Mouse (Mus musculus): ENCODE measurements at regions not wholly inside any gene's neighbourhood (a gene's known extent, or its start where the extent isn't known, plus 50 kb on each side); places are given as distances from the start of the nearest gene placed in this dataset.

DNA sequence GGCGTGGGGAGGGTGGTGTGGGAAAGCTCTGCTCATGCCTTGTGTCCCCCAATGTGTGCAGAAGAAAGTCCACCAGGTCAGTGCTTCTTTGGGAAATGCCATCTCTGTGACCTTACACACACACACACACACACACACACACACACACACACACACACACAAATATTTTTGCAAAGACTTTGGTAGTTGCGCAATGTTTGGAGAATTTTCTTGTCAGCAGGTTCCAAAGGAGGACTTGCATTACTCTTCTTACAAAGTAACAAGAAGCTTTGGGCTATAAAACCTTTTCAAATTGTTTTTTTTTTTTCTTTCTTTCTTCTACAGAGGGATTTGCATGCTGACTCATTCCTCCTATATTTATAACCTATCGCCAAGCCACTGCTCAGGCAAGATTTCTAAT, 59.1 kb upstream of the Npvf start:
- DNase-seq (ENCODE audit: extremely low read depth, low read depth) = no peak

DNA sequence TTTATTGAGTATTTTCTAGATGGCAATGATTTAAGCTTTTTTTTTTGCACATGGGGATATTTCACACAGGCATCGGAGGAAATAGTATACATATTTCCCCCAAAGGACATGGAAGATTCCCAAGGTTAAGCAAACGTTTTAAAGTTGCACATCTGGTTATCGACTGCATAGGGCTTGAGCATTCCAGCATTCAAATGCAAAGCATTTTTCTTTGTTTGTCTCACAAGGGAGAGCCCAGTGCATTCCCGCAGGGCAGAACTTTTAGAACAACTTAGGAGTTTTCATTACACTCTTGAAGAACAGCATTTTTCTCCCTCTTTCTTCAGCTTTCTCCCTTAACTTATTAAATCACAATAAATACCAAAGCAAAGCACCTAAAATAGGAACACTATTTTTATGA, 64.4 kb upstream of the Npvf start:
- no peak for DNase-seq (ENCODE audit: extremely low read depth, low read depth)

DNA sequence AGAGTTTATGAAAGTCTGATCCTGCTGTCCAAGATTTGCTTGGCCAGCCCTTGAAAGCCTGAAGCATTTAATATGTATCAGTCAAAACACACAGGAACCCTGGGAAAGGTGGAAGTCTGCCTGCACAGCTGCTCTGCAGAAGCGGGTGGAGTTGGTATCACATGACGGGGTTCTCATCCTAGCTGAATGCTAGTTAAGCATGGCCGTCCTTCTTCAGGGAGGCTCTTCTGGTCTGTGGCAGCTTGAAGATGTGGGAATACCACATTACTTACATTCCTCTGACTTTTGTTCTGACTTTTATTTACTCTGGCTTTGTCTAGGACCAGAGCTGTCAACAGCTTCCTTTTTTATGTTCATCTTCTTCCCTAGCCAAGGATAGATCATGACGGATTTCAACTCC, 66.1 kb upstream of the Npvf start:
- no peak for DNase-seq (ENCODE audit: extremely low read depth, low read depth)

DNA sequence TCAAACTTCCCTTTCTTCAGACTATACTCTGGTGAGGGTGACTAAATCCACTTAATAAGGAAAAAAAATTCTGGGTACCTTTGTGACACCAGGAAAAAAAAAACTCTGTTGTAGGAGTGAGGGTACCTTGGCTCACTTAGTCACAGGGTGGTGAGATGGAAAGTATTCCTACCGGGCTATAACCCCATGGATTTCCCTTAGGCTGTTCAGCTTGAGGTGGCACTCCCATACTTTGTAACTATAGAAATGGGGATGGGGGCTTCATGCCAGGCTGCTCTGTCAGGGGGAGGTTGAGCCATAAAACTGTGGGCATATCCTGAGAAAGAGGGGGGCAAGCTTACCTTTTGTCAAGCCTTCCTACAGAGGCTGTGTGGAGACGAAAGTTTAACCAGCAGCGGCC, 71.4 kb upstream of the Npvf start:
- no peak for DNase-seq (ENCODE audit: extremely low read depth, low read depth)

DNA sequence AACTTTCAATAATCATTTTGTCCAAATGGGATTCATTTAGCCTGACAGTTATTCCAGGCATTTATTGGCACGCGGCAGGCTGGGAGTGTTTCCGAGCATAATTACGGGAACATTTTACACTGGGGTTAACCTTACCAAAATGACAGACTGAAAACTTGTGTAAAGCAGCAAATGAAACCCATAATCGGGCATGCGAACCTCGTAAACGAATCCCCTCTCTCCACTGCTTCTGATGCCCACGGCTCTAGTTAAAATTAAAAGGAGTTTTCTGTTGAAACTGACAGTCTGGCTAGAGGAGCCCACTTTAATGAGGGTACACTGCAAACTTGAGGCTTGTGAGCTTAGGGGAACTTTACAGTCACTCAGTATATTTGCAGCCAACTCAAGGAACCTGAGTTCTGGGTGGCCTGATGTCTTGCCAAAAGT, 71.9 kb upstream of the Npvf start:
- DNase-seq (ENCODE audit: extremely low read depth, low read depth) = no peak

DNA sequence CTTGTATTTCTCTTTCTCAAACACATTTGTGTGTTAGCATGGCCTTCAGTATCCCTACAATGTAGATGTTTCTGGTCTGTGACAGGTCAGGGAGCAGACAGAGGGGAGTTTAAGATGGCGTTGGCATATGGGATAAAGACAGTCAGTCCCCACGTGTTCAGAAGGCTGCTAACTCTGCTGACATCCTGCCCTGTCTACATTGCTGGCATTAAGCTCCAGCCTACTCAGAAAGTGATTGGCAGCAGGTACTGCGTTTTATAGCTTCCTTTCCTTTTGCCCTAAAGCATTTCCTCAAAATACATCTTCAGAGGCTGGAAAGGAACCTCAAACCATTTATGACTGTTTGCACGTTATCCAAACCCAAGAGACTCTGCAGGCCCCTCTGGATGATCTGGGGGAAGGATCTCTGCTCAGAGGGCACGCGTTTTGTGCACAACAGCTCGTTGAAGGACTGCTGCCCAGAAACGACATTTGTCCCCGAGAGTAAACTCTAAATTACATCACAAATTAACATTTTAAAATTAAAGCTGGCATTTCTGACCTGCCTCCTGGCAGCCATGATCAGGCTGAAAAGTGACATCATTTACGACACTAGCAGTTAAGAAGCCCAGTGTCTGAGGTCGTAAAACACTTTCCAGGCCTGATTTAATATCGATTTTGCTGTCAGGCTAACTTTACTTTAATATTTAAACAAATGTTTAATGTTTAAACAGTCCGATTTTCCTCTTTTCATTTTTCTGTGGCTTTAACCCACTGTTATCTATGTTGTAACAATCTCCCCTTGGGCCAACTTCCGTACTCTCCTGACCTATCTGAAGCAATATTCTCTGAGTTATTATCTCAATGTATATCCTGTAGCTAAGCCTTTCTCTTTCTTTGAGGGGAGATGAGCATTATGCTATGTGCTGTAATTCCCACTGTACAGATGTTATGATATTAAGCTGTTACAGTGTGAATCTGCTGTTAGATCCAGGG, 76.8 kb upstream of the Npvf start:
- DNase-seq (ENCODE audit: extremely low read depth, low read depth) = no peak

DNA sequence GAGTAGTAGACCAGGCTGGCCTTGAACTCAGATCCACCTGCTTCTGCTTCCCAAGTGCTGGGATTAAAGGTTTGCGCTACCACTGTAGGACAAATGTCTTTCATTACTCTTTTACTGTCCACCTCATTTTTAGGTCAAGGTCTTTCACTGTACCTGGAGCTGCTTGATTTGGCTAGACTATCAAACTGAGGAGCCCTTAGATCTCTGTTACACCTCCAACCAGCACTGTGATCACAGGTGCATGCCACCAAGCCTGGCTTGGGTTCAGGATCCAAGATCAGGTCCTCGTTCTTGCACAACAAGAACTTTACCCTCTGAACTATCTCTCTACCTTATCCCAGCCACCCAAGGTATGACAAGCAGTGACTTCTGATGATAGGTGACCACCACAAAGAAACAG, 80.5 kb upstream of the Npvf start:
- no peak for DNase-seq (ENCODE audit: extremely low read depth, low read depth)

DNA sequence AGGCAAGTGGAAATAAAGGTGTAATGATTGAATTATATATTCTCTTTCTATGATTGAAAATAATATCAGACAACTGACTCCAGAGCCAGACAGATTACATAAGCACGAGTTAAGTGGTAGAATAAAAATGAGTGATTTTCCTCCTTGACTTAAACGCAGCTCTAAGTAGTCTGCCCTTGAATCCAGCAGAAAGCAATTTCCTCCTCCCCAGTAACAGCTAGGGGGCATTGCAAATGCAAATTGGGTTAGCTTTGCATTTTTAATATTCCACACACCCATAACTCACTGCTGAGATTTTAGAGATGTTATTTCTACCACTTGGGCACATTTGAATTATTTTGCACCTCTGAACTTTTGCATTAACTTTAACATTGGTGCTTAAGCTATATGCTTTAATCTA, 81.6 kb upstream of the Npvf start:
- no peak for DNase-seq (ENCODE audit: extremely low read depth, low read depth)

DNA sequence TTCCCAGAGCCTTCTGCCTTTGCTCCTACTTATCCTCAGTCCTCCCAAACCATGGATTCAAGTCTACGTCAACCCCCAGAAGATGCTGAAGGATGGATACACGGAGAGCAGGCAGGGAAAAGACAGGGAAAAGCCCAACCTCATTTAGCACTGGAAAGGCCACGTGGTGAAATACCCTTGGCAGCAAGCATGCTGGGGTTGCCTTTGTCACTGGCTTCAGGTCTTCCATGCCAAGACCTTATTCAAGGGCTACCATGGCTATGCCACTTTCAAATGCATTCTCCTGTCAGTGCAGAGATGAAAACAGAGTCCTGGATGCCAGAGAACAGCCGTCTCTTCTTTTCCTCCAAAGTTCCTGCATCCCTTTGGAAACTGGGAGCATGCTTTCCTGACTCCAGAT, 87.8 kb upstream of the Npvf start:
- DNase-seq (ENCODE audit: extremely low read depth, low read depth) = no peak

DNA sequence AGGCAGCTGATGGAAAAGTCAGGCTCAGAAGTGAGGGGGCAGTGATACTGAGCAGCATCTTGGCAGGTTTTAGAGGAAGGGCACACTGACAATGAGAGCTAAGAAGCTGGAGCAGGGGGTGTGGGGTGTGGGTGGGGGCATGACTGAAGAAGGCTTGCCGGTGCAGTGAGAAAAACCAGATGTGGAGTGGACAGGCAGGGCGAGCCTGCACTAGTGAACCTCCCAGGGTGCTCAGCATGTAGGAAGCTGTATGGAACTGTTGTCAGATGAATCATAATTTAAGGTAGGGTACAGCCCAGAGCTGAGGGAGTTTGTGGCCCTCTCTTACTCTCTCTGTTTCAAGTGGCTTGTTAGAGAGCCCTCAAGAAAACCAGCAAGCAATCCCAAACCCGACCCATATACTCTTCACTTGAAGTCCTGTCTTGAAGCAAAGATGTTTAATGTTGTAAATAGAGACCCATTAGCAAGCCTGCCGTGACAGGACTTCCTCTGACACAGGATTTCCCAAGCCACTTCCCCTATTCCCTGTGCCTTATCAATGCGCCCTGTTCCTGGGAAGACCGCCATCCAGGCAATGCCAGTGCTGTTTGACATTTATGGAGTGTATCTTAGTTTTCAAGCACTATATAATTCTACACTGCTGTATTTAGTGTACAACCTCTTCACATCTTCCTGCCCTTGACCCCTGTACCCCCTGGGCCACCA, 90.4 kb upstream of the Npvf start:
- no peak for DNase-seq (ENCODE audit: extremely low read depth, low read depth)

DNA sequence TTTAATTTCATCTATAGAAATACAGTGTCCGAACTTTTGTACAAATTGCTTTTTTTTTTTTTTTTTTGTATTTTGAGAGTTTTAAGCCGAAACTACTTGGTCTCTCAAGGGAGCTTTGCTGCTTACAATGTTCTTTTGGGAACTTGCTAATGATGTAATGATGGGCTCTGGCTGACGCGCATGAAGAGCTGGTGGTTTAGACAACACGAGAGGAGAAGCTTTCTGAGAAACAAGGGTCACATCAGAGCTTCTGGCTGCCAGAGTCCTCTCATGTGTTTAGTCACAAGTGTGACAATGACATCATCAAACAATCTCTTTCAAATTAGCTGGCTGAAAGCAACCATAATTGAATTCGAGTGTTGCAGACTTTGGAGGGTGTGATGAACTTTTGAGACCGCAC, 98.9 kb upstream of the Npvf start:
- DNase-seq (ENCODE audit: extremely low read depth, low read depth) = no peak

DNA sequence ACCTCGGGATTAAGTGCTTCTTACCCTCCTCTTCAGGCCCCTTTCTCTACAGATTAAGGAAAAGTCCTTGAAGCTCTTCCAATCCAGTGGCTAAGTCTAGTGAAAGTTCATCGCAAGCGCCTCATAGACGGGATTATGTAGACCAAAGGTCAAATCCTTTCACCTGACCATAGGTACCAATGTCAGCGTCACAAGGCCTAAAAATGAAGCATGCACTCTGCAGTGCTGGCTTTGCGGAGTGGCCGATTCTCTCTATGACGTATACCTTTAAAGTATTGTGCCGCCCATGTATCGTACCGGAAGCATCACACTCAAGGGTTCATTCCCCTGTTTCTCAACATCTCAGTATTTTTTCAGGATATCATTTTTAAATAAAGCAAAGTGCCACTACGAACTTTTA, 100.5 kb upstream of the Npvf start:
- no peak for DNase-seq (ENCODE audit: extremely low read depth, low read depth)

DNA sequence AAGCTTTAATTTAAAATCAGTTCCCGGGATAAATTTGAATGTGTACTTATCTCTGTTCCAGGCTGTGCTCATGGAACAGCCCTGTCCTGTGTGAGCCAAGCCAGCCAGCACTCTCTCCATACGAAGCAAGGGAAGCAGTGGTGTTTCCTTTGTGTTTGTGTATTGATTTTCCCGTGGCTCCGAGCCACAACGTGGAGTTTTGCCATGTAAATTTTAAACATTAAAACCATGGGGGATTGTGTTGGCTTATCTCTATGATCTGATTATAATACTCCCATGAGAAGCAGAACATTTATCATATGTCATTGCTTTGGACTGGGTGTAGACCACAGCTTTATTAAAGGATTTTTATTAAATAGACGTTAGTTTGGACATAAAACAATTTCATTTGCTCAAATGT, 106.1 kb upstream of the Npvf start:
- DNase-seq (ENCODE audit: extremely low read depth, low read depth) = no peak

DNA sequence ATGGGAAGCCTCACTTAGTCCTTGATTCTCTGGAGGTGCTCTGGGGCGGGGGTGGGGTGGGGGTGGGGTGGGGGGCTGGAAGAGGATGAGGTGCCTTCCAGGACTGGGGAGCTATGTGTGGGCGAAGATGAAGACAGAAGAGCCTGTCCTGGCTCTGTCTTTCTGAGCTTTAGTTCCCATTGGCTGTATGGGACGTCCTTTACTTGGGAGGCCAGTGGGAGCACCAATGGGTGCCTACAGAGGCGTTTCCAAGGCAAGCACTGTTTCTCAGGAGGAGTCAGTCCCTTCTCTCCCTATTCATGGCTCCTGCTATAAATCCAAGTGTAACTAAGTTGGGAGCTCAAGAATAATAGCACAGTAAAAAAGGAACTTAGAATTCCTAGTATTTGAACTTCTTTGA, 108.9 kb upstream of the Npvf start:
- DNase-seq (ENCODE audit: extremely low read depth, low read depth) = no peak

DNA sequence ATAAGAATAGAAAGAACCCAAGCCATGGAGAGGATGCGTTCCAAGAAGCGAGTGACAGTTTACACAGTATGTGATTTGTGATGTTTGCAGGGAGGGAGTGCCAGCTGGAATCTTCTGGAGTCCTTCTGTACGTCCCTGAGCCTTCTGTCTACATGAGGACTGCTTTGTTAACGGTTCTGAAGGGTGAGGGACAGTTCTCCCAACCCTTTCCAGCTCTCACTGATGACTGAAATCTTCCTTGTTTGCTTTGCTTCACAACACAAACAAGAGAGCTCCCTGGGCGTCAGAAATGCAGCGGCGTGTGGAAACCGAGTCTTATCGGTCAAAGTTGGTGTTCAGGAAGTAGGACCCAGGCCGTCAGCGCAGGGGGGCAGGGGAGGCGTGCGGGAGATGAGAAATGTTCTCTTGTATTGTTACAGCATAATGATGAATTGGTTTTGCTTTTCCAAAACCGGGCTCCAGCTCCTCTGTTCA, 112.2 kb upstream of the Npvf start:
- no peak for DNase-seq (ENCODE audit: extremely low read depth, low read depth)

DNA sequence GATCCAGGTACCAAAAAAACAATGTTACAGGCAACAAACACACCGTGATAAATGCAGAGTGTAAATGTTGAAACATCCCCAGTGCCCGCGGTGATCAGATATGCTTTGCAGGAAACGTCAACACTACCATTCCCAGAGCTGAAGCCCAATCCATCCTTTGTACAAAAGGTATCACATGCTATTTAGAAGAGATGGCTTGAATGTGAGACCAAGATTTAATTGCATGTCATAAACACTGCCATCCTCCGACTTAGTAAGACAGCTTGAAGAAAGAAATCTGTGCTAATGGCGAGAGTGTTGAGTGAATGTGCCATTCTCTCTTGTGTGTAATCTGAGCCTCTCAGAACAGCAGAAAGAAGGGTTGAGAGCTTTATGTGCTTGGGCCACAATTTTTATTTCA, 112.9 kb upstream of the Npvf start:
- DNase-seq (ENCODE audit: extremely low read depth, low read depth) = no peak

DNA sequence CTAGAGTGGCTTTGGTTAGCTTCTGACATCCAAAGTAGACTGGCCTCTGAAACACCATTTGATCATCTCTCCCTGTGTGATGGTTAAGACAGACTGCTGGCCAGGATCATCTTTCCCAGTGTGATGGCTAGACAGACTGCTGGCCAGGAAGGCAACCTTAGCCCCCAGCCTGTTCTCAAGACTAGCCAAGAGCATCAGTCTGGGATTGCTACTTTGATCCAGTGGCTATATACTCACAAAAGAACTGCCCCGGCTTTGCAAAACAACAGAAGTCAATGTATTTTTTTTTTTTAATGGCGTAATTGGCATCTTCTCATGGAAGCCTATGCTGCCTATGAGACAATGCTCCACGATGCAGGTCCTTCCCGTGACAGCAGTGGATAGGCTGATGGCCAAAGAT, 113.6 kb upstream of the Npvf start:
- DNase-seq (ENCODE audit: extremely low read depth, low read depth) = no peak

DNA sequence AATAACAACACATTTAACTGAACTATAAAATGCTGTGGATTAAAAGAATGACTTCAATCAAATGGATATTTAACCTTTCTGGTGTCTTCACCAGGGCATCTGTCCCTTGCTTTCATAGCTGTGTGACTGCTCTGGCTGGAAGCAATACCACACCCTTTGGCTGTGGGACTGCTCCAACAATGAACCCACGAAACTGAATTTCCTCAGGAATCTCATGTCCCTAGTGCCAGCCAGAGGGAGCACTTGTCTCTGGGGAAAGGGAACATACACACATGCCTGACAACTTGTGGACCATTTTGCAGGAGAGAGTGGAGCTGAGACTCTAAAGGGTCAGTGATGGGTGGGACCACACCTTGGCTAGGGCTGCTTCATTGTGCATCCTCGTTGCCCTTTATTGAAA, 114.9 kb upstream of the Npvf start:
- DNase-seq (ENCODE audit: extremely low read depth, low read depth) = no peak

DNA sequence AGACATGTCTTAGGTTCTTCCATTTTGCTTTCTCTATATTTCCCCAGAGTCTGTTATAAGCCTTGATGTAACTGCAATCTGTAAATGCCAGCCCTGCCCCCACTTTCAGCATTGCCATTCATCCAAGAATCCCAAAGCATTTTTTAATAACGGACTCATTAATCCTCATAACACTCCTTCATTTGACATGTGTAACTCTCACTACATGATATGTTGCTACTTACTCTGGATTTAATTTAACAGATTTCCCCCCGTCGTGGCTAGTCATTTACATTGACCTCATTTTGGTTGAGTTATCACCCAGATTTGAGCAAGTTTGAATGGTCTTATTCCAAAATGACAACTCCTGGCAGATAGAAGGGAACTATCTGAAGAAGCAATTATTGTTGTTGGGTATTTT, 116.2 kb upstream of the Npvf start:
- no peak for DNase-seq (ENCODE audit: extremely low read depth, low read depth)

DNA sequence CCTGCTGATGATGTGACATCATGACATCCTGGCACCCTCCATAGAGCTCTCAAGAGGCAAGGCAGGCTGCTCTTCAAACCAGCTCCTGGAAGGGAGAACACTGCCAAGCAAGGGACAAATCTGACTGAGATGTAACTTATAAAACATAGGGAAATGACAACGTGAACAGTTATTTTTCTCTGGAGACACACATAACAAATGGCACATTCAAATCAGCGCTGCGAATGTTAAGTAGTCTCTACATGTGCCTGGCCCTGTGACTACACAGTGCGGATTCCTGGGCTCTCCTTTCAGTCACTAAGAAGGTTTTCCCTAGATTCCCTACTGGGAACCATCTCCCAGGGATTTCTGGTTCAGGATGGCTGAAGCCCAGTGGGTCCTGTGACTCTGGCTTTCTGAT, 121.4 kb upstream of the Npvf start:
- no peak for DNase-seq (ENCODE audit: extremely low read depth, low read depth)

DNA sequence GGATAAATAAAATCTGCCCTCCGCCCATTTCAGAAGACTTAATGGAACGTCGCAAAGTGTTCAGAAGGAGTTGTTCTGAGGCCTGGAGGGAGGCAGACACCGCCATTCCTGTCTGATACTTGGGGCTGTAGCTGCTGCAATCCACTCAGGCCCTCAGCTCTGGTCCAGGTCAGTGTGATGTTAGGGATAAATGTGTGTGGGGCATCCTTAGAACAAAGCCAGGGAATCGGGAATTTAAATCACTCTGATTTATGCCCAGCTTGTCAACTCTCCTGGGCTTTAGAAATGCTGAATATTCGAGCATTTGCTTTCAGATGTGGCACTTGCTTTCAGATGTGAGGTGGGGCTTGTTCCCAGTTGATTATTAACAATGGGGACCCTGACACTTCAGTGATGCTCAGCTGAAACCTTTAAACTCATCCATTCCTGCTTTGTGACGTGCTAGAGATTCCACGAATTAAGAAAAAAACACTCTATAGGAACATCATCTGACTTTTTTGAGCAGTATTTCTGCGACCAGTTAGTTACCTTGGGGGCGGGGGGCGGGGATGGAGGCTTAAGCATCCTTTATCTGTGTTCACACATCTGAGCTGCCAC, 122.1 kb upstream of the Npvf start:
- no peak for DNase-seq (ENCODE audit: extremely low read depth, low read depth)

DNA sequence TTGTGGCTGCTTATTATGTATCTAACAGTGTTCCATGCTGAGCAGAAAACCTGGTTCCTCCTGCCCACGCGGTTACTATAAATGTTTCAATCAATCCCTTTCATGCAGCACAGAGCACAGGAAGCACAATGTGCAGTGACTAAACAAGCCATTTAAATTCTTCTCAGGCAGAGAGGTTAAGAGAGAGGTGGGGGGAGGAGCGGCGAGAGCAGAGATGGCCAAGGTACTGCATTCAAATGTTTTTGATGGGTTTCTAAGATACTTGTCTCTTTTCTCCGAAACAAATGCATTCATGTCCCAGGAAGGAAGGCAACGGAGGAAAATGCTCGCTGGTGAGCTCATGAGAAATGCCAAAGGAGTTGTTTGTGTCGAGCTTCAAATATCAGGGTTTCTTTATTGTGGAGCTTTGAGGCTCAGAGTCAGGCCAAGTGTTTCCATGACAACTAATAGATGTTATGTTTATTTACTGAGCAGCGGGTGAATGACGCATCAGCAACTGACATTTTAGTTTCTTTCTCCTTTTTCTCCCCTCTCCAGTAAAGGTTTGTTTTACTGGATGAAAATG, 122.8 kb upstream of the Npvf start:
- no peak for DNase-seq (ENCODE audit: extremely low read depth, low read depth)

Measured in MEL-GATA-1-ER (cell line).